Comparison of ENCODE assay signal across 24 mouse cellular contexts in genomic region chr11:112930186-112930808, GRCm38 (mm10).
DNase-seq lines count a peak whose midpoint lies in the region; ATAC-seq and TF ChIP-seq lines count a peak whose summit lies in the region.
"Had no signal": no experiment of that assay in that cellular context is flagged by ENCODE, and none has a peak within 500 bp of the region (broad histone marks: within the 10 kb centered on the region; RNA-seq: fewer than 3 reads in every experiment).

No protein-coding gene starts in this region.

- no peaks in the 10 kb centered on the region for H3K27me3 ChIP-seq in heart, adult 2 months (ENCODE audit: control insufficient read depth, insufficient read depth, low read length)
- H3K27me3 ChIP-seq in lung, embryonic 16.5 days (ENCODE audit: control insufficient read depth, insufficient read depth, low read depth, low read length), result no peaks in the 10 kb centered on the region
- no peaks in the 10 kb centered on the region for H3K27me3 ChIP-seq in thymus, adult 2 months (ENCODE audit: control insufficient read depth, insufficient read depth, low read length)
- H3K27me3 ChIP-seq: CH12.LX; hindbrain, embryonic 12.5 days; liver, embryonic 13.5 days; neural tube, embryonic 15.5 days; Patski had no signal

- intact Hi-C loops in heart, postnatal 10 days (cut with DNase I), result no loop called here
- intact Hi-C loops in heart, adult 2 months (cut with DNase I), result no loop called here
- intact Hi-C loops in gastrocnemius, postnatal 36 days (cut with DNase I), result no loop called here

- H3K9ac ChIP-seq in heart, adult 2 months (ENCODE audit: low read depth, low read length), result no peak overlapping the region
- H3K9ac ChIP-seq in lung, embryonic 16.5 days (ENCODE audit: low read length), result no peak overlapping the region
- H3K9ac ChIP-seq: embryonic facial prominence, embryonic 12.5 days; hindbrain, embryonic 12.5 days; liver, embryonic 13.5 days; neural tube, embryonic 15.5 days had no signal

- TF ChIP-seq POLR2A in heart, adult 2 months (IDR thresholded peaks at IDR 0.05; ENCODE audit: insufficient read depth, low read depth, low read length), result no peak
- TF ChIP-seq POLR2A in thymus, adult 2 months (IDR thresholded peaks at IDR 0.05; ENCODE audit: control insufficient read depth, extremely low read depth, insufficient read depth, low read length, poor library complexity), result no peak

- peak; percentile 66 for ATAC-seq in lung, embryonic 16.5 days (ENCODE audit: low read depth)
- ATAC-seq: intestine, postnatal 0 days; Patski had no signal

- 0 out of 2 replicates have a peak overlapping the region, but pooled peaks have one; percentile 6 for H3K4me2 ChIP-seq in lung, embryonic 16.5 days (ENCODE audit: low read depth, low read length)
- H3K4me2 ChIP-seq: embryonic facial prominence, embryonic 12.5 days; hindbrain, embryonic 12.5 days; liver, embryonic 13.5 days; neural tube, embryonic 15.5 days had no signal

- H3K27ac ChIP-seq in heart, adult 2 months, result no peak overlapping the region
- H3K27ac ChIP-seq in lung, embryonic 16.5 days (ENCODE audit: low read length), result peak overlapping the region; percentile 59
- no peak overlapping the region for H3K27ac ChIP-seq in thymus, adult 2 months (ENCODE audit: control insufficient read depth, insufficient read depth, low read length)
- H3K27ac ChIP-seq: embryonic facial prominence, embryonic 12.5 days; hindbrain, embryonic 12.5 days; liver, embryonic 13.5 days; midbrain, embryonic 10.5 days; neural tube, embryonic 15.5 days had no signal

- no peak overlapping the region for H3K4me3 ChIP-seq in heart, adult 2 months
- no peak overlapping the region for H3K4me3 ChIP-seq in lung, embryonic 16.5 days (ENCODE audit: low read length)
- no peak overlapping the region for H3K4me3 ChIP-seq in thymus, adult 2 months (ENCODE audit: control insufficient read depth, insufficient read depth, low read length)
- H3K4me3 ChIP-seq: embryonic facial prominence, embryonic 12.5 days; hindbrain, embryonic 12.5 days; liver, embryonic 13.5 days; midbrain, embryonic 10.5 days; neural tube, embryonic 15.5 days had no signal

- H3K9me3 ChIP-seq in lung, embryonic 16.5 days (ENCODE audit: control insufficient read depth, low read length), result no peaks in the 10 kb centered on the region
- H3K9me3 ChIP-seq: embryonic facial prominence, embryonic 12.5 days; hindbrain, embryonic 12.5 days; liver, embryonic 13.5 days; midbrain, embryonic 10.5 days; neural tube, embryonic 15.5 days had no signal

- H3K36me3 ChIP-seq in heart, adult 2 months (ENCODE audit: control insufficient read depth, insufficient read depth, low read length), result no peaks in the 10 kb centered on the region
- no peaks in the 10 kb centered on the region for H3K36me3 ChIP-seq in lung, embryonic 16.5 days (ENCODE audit: control insufficient read depth, insufficient read depth, low read length)
- no peaks in the 10 kb centered on the region for H3K36me3 ChIP-seq in thymus, adult 2 months (ENCODE audit: control insufficient read depth, insufficient read depth, low read length)
- H3K36me3 ChIP-seq: embryonic facial prominence, embryonic 12.5 days; G1E; hindbrain, embryonic 12.5 days; liver, embryonic 13.5 days; midbrain, embryonic 10.5 days; neural tube, embryonic 15.5 days had no signal

- 35% methylated on average over 10 of the region's 10 CpGs for WGBS in heart, adult 2 months
- WGBS in lung, embryonic 16.5 days, result 32% methylated on average over 10 of the region's 10 CpGs
- 67% methylated on average over 10 of the region's 10 CpGs for WGBS in thymus, adult 2 months

- peak; percentile 17 to 18 for DNase-seq in heart, postnatal 10 days
- no peak for DNase-seq in heart, adult 2 months
- peak; percentile 7 to 20 for DNase-seq in gastrocnemius, postnatal 36 days
- peak; percentile 62 for DNase-seq in skeletal muscle tissue, adult 2 months (ENCODE audit: low read depth, low spot score)
- no peak for DNase-seq in kidney, postnatal 14 days
- no peak for DNase-seq in frontal cortex, postnatal 36 days (ENCODE audit: low spot score in 2 of 2)
- DNase-seq in thymus, adult 2 months, result no peak
- DNase-seq: B cell, adult 2 months; cerebellum, adult 11 months; cerebellum, adult 9-11 months; kidney, postnatal 4 days; liver, embryonic 13.5 days; right cerebral cortex, adult 18-20 months; right cerebral cortex, postnatal 4 days; thymus, postnatal 14 days had no signal

- TF ChIP-seq EP300 in heart, adult 2 months (IDR thresholded peaks at IDR 0.05; ENCODE audit: insufficient read depth, low read depth, low read length), result no peak

- no peaks in the 10 kb centered on the region for H3K4me1 ChIP-seq in heart, adult 2 months (ENCODE audit: control insufficient read depth, insufficient read depth, low read length)
- H3K4me1 ChIP-seq in lung, embryonic 16.5 days (replicated peaks; ENCODE audit: control insufficient read depth, insufficient read depth, low read length), result peaks cover 8% of the 10 kb centered on the region
- H3K4me1 ChIP-seq in thymus, adult 2 months (replicated peaks; ENCODE audit: control insufficient read depth, insufficient read depth, low read length), result no peaks in the 10 kb centered on the region
- H3K4me1 ChIP-seq: embryonic facial prominence, embryonic 12.5 days; hindbrain, embryonic 12.5 days; liver, embryonic 13.5 days; midbrain, embryonic 10.5 days had no signal

- no peak for TF ChIP-seq CTCF in heart, adult 2 months (IDR thresholded peaks at IDR 0.05)
- TF ChIP-seq CTCF in thymus, adult 2 months (IDR thresholded peaks at IDR 0.05; ENCODE audit: borderline replicate concordance, control insufficient read depth, extremely low read depth, insufficient read depth, low read length, poor library complexity), result no peak

- H3K79me2 ChIP-seq in heart, adult 2 months (replicated peaks; ENCODE audit: control insufficient read depth, insufficient read depth, low read length), result no peaks in the 10 kb centered on the region

Comparison
In these comparisons a context has a peak if more than half of its experiments do, and no peak if none do; other contexts are left out.
1. DNase-seq: peak in heart, postnatal 10 days (2 of 2), gastrocnemius, postnatal 36 days (2 of 2) and skeletal muscle tissue, adult 2 months (single experiment); none in heart, adult 2 months (0 of 2), kidney, postnatal 14 days (single experiment), frontal cortex, postnatal 36 days (0 of 2) and thymus, adult 2 months (single experiment).